Mouse (Mus musculus): ENCODE measurements around the gene Chaf1a.

GRCm38 (mm10) chr17:56026881-56027280, 13.4 kb upstream of the Chaf1a start:
- no peak for TF ChIP-seq CTCF (IDR thresholded peaks at IDR 0.05; ENCODE audit: insufficient read depth, low read length)
- TF ChIP-seq POLR2A (IDR thresholded peaks at IDR 0.05; ENCODE audit: borderline replicate concordance, extremely low read depth, low read depth, low read length), result no peak
